Mouse (Mus musculus): ENCODE results near the gene Nat8f4. TPM values are rescaled to one million over a fixed set of nuclear protein-coding genes. Genes with fewer than 3 reads are reported as not detected.
A peak's percentile ranks its signal among the peaks of the same experiment; 100 is the strongest.
"Not testable (repeated sequence)": the region's sequence is repeated elsewhere in the genome, so short reads cannot be mapped to it uniquely, and the experiment has no call there.

Nat8f4 gene
- polyA plus RNA-seq, 1 experiment = 9.8 TPM

DNA sequence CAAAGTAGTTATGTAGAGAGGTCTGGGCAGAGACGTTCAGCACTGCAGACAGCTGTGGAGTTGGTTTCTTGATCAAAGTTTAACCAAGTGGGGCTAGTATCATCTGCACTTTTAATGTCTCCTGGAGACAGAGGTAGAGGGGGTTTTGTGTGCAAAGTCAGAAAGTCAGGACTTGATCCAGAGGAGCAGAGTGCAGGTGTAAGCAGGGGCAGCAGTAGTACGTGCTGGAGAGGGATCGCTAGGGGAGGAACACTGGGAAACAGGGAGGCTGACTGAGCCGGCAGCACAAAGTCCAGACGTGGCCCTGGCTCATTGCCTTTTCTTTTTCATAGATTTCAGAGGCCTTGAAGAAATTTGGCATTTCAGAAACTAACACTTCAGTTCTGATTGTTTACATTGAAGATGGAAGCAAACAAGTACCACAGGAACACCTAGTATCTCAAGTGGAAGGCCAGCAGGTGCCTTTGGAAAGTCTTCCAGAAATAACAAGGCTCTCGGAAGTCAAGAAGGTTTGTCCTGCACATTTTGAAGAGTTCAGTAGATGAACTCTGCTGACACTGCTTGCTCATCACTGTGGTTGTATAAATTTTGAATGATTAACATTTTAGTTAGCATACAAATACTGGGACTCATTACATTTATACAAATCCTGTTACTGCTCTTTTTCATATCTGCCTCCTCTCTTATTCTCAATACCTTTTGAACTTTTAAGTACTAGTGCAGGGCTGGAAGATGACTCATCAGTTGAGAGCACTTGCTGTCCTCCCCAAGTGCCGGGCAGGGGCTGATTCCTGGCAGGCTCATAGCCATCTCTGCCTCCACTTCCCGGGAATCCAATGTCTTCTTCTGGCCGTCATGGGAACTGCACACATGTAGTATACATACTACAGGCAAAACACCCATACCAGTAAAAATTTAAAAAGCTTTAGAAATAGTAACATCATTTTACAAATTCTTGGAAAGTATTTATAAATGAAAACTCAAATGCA is 23.1 kb upstream of the Nat8f4 start:
- no peaks in the 10 kb centered on the region for H3K4me1 ChIP-seq (ENCODE audit: control insufficient read depth, insufficient read depth, low read length)
- no peak overlapping the region for H3K4me3 ChIP-seq (replicated peaks; ENCODE audit: insufficient read depth, low read depth, low read length)
- no peaks in the 10 kb centered on the region for H3K27me3 ChIP-seq (ENCODE audit: control insufficient read depth, insufficient read depth, low read length)
- H3K27ac ChIP-seq (ENCODE audit: insufficient read depth, low read length) = no peak overlapping the region
- TF ChIP-seq POLR2A (IDR thresholded peaks at IDR 0.05; ENCODE audit: borderline replicate concordance, insufficient read depth, low read length) (no peak), CTCF (IDR thresholded peaks at IDR 0.05; ENCODE audit: borderline replicate concordance, insufficient read depth, low read depth, low read length) (no peak)
- no peak for DNase-seq
- WGBS = 82% methylated on average over 9 of the region's 9 CpGs

DNA sequence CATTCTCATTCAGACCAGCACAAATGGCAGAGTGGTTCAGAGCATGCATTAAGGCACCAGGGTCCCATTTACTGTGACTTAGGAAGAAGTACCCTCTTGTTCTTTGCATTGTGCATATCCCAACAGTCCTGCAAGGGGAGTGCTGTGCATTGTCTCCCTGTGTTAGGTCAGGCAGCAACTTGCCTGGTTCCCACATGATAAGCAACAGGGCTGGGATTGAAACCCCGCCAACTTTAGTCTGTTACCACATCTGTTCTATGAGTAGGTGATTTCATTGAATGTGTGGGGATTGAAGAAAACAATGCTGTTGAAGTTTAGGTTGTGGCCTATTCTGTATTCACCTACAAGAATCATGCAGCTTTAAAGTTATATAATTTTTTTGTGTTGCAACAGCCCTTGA is 22.0 kb upstream of the Nat8f4 start:
- no peak for TF ChIP-seq POLR2A (IDR thresholded peaks at IDR 0.05; ENCODE audit: borderline replicate concordance, insufficient read depth, low read length)
- Histone ChIP-seq H3K4me3 (replicated peaks; ENCODE audit: insufficient read depth, low read depth, low read length) (no peak overlapping the region), H3K4me1 (ENCODE audit: control insufficient read depth, insufficient read depth, low read length) (no peaks in the 10 kb centered on the region), H3K27me3 (ENCODE audit: control insufficient read depth, insufficient read depth, low read length) (no peaks in the 10 kb centered on the region), H3K27ac (ENCODE audit: insufficient read depth, low read length) (no peak overlapping the region)
- no peak for DNase-seq
- 90% methylated on average over 1 of the region's 1 CpGs for WGBS

DNA sequence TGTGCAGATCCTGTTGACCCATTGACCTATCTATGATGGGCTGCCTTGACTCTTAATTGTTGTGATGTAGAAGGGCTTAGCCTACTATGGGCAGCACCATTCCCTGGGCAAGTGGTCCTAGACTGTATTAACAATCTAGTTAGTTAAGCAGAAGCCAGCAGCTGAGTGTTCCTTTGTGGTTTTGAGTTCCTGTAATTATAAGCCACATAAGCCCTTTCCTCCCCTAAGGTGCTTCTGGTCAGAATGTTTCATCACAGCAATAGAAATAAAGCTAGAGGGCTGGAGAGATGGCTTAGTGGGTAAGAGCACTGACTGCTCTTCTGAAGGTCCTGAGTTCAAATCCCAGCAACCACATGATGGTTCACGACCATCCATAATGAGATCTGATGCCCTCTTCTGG is 19.0 kb upstream of the Nat8f4 start:
- Histone ChIP-seq H3K4me3 (replicated peaks; ENCODE audit: insufficient read depth, low read depth, low read length) (no peak overlapping the region), H3K27ac (ENCODE audit: insufficient read depth, low read length) (no peak overlapping the region), H3K4me1 (ENCODE audit: control insufficient read depth, insufficient read depth, low read length) (no peaks in the 10 kb centered on the region), H3K27me3 (ENCODE audit: control insufficient read depth, insufficient read depth, low read length) (no peaks in the 10 kb centered on the region)
- no peak for DNase-seq
- TF ChIP-seq POLR2A (IDR thresholded peaks at IDR 0.05; ENCODE audit: borderline replicate concordance, insufficient read depth, low read length) (no peak), CTCF (IDR thresholded peaks at IDR 0.05; ENCODE audit: borderline replicate concordance, insufficient read depth, low read depth, low read length) (no peak)
- WGBS = 95% methylated on average over 1 of the region's 1 CpGs

DNA sequence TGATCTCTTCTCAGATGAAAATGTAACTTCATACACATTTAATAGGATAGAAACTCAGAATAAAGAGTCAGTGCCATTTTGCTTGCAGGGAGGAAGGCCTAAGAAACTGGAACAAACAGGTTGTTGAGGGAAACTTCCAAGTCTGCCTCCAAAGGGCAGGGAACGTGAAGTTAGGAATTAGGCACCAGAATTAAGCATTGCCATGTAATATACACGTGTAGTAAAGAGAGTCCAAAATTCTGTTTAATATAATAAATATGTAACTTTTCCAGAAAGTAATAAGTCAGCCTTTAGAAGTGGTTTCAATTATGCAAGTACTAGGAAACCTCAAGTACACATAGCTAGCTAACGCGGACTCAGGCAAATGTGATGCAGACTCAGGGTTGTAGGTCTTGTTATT is 14.7 kb upstream of the Nat8f4 start:
- TF ChIP-seq POLR2A (IDR thresholded peaks at IDR 0.05; ENCODE audit: borderline replicate concordance, insufficient read depth, low read length) = no peak
- no peak for TF ChIP-seq CTCF (IDR thresholded peaks at IDR 0.05; ENCODE audit: borderline replicate concordance, insufficient read depth, low read depth, low read length)
- Histone ChIP-seq H3K4me1 (ENCODE audit: control insufficient read depth, insufficient read depth, low read length) (no peaks in the 10 kb centered on the region), H3K4me3 (replicated peaks; ENCODE audit: insufficient read depth, low read depth, low read length) (no peak overlapping the region), H3K27me3 (ENCODE audit: control insufficient read depth, insufficient read depth, low read length) (no peaks in the 10 kb centered on the region), H3K27ac (ENCODE audit: insufficient read depth, low read length) (no peak overlapping the region)
- 97% methylated on average over 4 of the region's 4 CpGs for WGBS
- DNase-seq = no peak

DNA sequence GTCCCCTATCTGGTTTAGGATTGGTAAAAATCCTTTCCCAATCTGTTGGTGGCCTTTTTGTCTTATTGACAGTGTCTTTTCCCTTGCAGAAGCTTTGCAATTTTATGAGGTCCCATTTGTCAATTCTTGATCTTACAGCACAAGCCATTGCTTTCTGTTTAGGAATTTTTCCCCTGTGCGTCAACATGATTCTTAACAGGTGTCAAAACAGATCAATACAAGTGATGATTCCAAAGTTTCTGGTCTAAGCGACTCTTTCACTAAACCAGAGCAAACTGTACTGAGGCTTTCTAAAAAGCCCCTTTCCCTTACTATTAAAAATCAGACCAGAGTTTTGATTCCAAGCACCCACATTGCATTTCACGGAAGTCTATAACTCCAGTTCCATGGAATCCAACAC is 13.7 kb upstream of the Nat8f4 start:
- WGBS = 97% methylated on average over 3 of the region's 3 CpGs
- H3K4me3 ChIP-seq (replicated peaks; ENCODE audit: insufficient read depth, low read depth, low read length); H3K27ac ChIP-seq (ENCODE audit: insufficient read depth, low read length); DNase-seq; H3K4me1 ChIP-seq (ENCODE audit: control insufficient read depth, insufficient read depth, low read length); H3K27me3 ChIP-seq (ENCODE audit: control insufficient read depth, insufficient read depth, low read length): not testable (repeated sequence)

DNA sequence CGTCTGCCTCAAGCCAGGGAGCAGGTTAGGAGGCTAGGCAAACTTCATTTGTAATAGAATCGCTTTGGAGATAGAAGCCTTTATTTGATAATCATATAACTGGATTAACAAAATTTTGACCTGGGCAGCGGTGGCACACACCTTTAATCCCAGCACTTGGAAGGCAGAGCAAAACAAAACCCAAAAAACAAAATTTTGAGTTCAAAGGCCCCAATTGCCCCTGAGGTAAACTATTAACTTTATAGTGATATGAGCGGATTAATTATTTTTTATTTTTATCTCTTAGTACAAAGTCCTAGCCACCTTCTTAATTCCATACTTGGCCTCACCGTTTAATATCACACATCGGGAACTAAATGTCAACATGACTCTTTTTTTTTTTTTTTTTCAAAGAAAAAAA is 11.9 kb upstream of the Nat8f4 start:
- TF ChIP-seq POLR2A (IDR thresholded peaks at IDR 0.05; ENCODE audit: borderline replicate concordance, insufficient read depth, low read length) (no peak), CTCF (IDR thresholded peaks at IDR 0.05; ENCODE audit: borderline replicate concordance, insufficient read depth, low read depth, low read length) (no peak)
- Histone ChIP-seq H3K27ac (ENCODE audit: insufficient read depth, low read length) (no peak overlapping the region), H3K4me3 (replicated peaks; ENCODE audit: insufficient read depth, low read depth, low read length) (peak overlapping the region; percentile 65), H3K4me1 (ENCODE audit: control insufficient read depth, insufficient read depth, low read length) (no peaks in the 10 kb centered on the region), H3K27me3 (ENCODE audit: control insufficient read depth, insufficient read depth, low read length) (no peaks in the 10 kb centered on the region)
- WGBS = 77% methylated on average over 6 of the region's 6 CpGs
- DNase-seq = no peak

DNA sequence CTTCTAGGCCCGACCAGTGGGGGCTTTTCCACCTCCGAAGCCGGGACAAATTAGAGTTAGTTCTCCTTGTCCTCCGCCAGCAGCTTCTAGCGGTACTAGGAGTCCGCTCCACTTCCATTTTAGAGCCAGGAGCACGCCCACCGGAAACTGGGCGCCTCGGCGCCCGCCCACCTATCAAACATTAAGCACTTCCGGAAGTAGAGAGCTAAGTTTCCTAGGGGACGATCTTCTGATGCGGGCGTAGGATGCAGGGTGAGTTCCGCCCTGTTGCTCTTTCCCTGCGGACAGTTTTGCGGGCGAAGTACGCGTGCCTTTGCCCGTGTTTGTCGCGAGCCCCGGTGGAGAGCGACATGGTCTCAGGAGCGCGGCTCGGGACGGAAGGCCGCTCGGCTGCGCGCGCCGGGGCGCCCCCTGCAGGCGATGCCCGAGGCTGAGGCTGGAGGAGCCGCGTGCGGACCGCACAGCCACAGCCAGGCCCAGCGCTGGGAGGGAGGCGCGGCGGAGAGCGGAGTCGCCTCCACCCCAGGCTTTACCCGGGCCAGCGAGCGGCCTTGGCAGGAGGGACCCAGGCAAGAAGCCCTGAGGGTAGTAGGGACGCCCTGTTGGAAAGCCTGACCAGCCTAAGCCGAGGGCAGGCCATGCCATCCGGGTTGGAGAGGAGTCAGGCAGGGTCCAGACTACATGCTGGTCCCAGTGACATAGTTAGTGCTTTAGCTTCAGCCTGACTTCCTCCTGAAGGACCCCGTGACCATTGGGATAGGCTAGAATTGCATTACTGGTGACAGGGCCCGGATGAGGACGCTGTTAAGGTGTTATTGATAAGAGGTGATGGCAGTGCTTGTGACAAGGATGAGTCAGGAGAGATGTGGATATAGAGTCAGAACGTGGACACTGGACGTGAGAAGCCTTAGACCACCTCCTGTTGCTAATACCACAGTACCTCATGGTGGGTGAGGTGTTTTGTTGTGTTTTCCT is 11.1 kb upstream of the Nat8f4 start, which contains the start of gene Nat8f1:
Gene Nat8f1 (minus strand): TSS at position 149 of the 975 bp plus-strand sequence.
- Histone ChIP-seq H3K27ac (ENCODE audit: insufficient read depth, low read length) (peak within 1 kb of the TSS; percentile 87), H3K4me3 (replicated peaks; ENCODE audit: insufficient read depth, low read depth, low read length) (peak within 1 kb of the TSS; percentile 81)
- not testable (repeated sequence) for H3K27me3 ChIP-seq (ENCODE audit: control insufficient read depth, insufficient read depth, low read length); H3K4me1 ChIP-seq (ENCODE audit: control insufficient read depth, insufficient read depth, low read length)
- under 1% methylated on average over 61 of the region's 61 CpGs for WGBS
- DNase-seq = peak; percentile 87 to 90
- peak; percentile 45 for TF ChIP-seq CTCF (IDR thresholded peaks at IDR 0.05; ENCODE audit: borderline replicate concordance, insufficient read depth, low read depth, low read length)
- TF ChIP-seq POLR2A (IDR thresholded peaks at IDR 0.05; ENCODE audit: borderline replicate concordance, insufficient read depth, low read length) = peak; percentile 44; the same call in 1 of the 2 replicates

Measured in cerebellum, adult 2 months (tissue).